Mouse (Mus musculus): ENCODE data around the gene Spop.

- TF ChIP-seq POLR2A (IDR thresholded peaks at IDR 0.05; ENCODE audit: insufficient read depth, low read length) (no peak), EP300 (IDR thresholded peaks at IDR 0.05; ENCODE audit: insufficient read depth, low read depth, low read length) (0 out of 2 replicates have a peak, but pooled peaks have one; percentile 2)
Observed at GRCm38 (mm10) chr11:95540637-95541385, 126.9 kb downstream of the Spop start.
